Mouse (Mus musculus) olfactory bulb, adult 2 months (tissue): ENCODE data around the gene Ppm1l.

Experiments
- CTCF ChIP-seq: fragments of 200-500 bp; IDR thresholded peaks from 2 replicates; pipeline ENCODE4 v1.5.1; 2012; ENCODE audit warnings: low read depth, mild to moderate bottlenecking, low read length, moderate library complexity; ENCODE audit not compliant: insufficient read depth
- POLR2A ChIP-seq: fragments of 200-500 bp; IDR thresholded peaks from 2 replicates; pipeline ENCODE4 v1.6.1; 2012; ENCODE audit warnings: mild to moderate bottlenecking, low read depth, low read length, moderate library complexity; ENCODE audit not compliant: insufficient read depth

DNA sequence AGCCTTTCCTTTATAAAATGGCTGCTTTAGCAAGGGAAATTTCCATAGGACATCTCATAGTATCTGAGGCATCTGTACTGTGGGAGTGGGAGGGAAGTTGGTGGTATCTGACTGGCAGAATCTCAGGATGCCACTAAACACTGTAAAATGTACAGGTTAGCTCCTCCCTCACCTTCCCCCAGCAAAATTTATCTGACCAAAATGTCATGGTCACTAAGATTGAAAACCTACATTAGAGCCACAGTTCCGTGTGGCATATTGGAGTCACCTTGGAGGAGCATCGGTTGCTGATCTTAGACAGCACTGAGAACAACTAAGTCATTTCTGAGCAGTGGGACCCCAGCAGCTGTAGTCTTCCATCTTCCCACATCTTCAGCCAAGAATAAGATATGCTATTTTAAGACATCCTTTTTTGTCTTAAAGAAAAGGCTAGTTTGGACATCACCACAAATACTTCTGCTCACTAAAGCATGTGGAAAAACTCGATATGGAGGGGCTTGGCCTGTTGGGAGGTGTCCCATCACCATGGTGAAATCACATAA is 192.8 kb downstream of the Ppm1l start:
- TF ChIP-seq CTCF (no peak), POLR2A (no peak)
